Mouse (Mus musculus): ENCODE data around the gene Gnat3. TPM values are rescaled to one million over a fixed set of nuclear protein-coding genes. Genes with fewer than 3 reads are reported as not detected.

Gnat3 gene
- total RNA-seq, 2 experiments from 2014 or later: not detected

DNA sequence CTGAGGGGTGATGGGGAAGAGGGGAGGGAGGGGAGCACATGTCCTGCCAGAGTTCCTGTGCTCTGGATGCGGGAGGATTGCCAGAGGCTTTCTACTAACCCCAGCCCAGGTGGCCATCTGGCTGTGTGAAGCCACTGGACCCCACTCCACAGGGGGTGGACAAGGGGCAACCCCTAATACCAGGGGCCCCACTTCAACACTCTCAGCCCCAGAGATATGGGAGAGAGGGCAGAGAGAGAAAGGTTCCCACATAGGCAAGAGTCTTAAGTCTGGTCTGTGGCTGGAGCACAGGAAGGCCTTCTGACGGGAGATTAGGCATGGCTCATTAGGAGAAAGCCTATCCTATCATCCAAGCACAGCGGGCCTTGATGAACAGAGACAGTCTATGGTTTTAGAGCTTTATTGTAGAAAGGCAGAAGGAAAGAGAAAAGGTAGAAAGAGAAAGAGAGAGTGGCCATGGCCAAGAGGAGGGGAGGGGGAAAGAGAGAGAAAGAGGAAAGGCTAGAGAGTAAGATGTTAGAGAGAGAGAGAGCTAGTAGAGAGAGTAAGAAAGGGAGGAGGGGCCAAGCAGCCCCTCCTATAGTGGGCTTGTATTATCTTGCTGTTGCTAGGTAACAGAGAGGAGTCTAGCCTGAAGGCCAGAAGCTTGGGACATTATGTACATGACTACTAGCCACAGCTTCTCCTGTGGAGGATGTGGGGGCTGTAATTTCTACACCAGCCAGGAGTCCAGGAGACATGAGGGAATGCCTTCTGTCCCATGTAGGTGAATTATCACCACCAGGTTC, 42.7 kb downstream of the Gnat3 start:
- intact Hi-C loops (cut with DNase I): no loop called here
- DNase-seq (ENCODE audit: low spot score in 2 of 2): no peak

DNA sequence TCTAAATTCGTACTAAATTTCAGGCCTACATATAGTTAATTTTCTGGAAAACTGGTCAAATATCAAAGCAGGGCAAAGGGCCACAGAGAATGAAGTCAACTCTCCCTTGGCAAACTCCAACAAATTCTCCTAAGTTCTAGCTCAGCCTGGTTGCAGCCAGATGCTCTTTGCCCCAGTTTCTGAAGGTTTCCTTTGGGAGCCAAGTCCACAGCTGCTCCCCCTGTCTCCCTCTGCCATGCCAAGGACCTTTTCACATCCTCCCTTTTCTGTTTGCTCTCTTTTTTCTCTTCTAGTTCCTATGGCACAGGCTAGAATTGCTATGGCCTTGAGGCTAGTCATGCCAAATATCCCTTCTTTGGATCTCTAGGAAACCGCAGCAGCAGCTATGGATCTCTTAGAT, 43.8 kb downstream of the Gnat3 start:
- intact Hi-C loops (cut with DNase I): no loop called here
- no peak for DNase-seq (ENCODE audit: low spot score in 2 of 2)

DNA sequence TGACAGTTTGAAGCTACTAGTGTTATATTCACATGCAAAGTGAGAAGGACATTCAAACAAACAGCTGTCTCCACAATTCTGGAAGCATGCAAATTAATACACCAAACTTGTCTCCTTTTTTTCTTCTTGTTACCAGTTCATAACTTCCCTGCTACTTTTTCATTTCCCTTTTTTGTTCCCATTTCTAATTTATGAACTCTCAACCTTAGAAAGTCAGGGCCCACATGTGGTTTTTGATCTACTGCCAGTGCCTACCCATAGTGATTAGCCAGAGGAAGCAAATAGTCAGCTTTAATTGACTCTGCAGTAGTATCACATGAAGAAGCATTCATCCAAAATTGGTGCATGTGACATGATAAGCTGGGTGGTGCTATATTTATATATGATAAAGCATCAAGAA, 44.7 kb downstream of the Gnat3 start:
- DNase-seq (ENCODE audit: low spot score in 2 of 2): no peak
- intact Hi-C loops (cut with DNase I): no loop called here

- DNase-seq (ENCODE audit: low spot score in 2 of 2): no peak
- intact Hi-C loops (cut with DNase I): loop anchor here (10.0 kb wide), 1 partner anchor 186 kb away; no protein-coding TSS in a partner anchor
These were observed 48.0 kb downstream of the Gnat3 start for GRCm38 (mm10) chr5:18010301-18010700.

GRCm38 (mm10) chr5:18013196-18013595, 50.8 kb downstream of the Gnat3 start:
- intact Hi-C loops (cut with DNase I): loop anchor here (10.0 kb wide), 1 partner anchor 188 kb away; no protein-coding TSS in a partner anchor
- DNase-seq (ENCODE audit: low spot score in 2 of 2): no peak

DNA sequence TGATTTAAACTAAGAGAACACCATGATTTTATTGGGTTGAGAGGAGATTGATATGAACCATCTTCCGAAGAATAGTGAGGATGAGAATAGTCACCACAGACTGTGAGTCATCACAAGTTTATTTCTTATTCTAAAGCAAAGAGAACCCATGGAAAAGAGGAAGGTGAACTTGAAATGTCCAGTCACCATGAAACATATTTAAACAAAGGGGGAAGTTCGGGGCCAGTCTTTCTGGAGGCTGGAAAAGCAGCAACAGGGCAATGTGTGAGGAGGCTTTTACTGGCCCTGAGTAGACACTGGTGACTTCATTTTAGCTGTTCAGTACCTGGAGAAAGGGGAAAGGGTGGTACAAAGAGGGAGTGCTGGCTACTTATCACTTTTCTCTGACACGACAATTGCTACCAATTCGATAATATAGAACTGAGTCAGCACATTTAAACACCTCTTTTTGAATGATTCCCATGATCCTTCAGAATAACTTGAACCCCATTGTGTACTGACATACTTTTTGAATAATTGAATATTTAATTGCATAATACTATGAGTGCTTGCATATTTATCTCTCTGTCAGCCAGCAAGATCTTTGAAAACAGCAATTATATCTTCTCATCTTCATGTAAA, 52.0 kb downstream of the Gnat3 start:
- intact Hi-C loops (cut with DNase I): loop anchor here (10.0 kb wide), 1 partner anchor 190 kb away; no protein-coding TSS in a partner anchor
- no peak for DNase-seq (ENCODE audit: low spot score in 2 of 2)

- peak; percentile 42 to 61 for DNase-seq (ENCODE audit: low spot score in 2 of 2)
- intact Hi-C loops (cut with DNase I): loop anchor here (2.0 to 10.0 kb wide), 2 partner anchors 341 to 421 kb away; partner anchors contain the start of gene Gnai1
These were observed 61.0 kb downstream of the Gnat3 start for GRCm38 (mm10) chr5:18023347-18023746.

DNA sequence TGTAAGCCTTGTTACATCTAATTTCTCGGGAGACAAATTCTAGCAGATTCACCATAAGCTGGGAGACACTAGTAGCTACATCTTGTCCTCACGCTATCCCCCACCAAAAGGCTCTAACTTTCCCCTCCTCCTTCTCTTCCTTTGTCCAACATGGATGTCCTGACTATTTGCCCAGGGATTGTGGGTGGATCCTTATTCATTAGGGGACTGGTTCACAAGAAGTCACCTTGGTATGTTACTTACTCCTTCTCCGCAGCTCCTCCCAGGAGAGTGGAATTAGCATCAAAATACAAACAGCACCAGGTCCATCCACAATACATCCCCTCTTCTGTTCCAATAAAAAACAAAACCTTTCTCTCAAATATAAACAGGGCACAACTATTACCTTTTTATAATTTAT, 65.2 kb downstream of the Gnat3 start:
- intact Hi-C loops (cut with DNase I): loop anchor here (10.0 kb wide), 1 partner anchor 337 kb away; the partner anchor contains the start of gene Gnai1
- no peak for DNase-seq (ENCODE audit: low spot score in 2 of 2)

GRCm38 (mm10) chr5:18035848-18036638, 73.7 kb downstream of the Gnat3 start:
- peak; percentile 18 to 70 for DNase-seq (ENCODE audit: low spot score in 2 of 2)
- intact Hi-C loops (cut with DNase I): no loop called here

- intact Hi-C loops (cut with DNase I): loop anchor here (1.0 kb wide), 1 partner anchor 227 kb away; no protein-coding TSS in a partner anchor
- peak; percentile 22 to 60 for DNase-seq (ENCODE audit: low spot score in 2 of 2)
These were observed 80.7 kb downstream of the Gnat3 start for GRCm38 (mm10) chr5:18043022-18043421.

GRCm38 (mm10) chr5:18048841-18049240, 86.5 kb downstream of the Gnat3 start:
- intact Hi-C loops (cut with DNase I): no loop called here
- DNase-seq (ENCODE audit: low spot score in 2 of 2): peak in 1 of 2 experiments; percentile 70

DNA sequence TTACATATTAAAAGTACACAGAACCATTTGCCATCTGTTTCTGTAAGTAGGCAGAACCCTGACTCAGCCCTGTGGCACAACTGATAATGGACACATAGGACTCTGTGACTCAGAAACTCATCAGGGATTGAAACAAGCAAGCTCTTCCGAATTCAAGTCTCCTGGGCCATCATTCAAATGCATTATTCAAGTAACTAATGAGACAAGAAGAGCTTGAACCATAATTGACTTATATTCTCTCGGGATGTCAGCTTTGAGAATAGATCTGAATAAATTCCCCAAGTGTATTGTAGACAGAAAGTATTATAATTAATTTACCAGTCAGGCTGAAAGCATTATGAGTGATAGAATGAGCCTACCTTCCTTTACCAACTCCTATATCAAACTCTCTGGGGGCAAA, 93.0 kb downstream of the Gnat3 start:
- DNase-seq (ENCODE audit: low spot score in 2 of 2): no peak
- intact Hi-C loops (cut with DNase I): no loop called here

Other genes with a start within 250 kb of the Gnat3 start
- 1 to 10 TPM; 2.2 to 2.7 TPM for gene Cd36, start 73.7 kb upstream of the Gnat3 start, total RNA-seq (2021)